Mouse (Mus musculus) limb, embryonic 10.5 days (tissue): Measurements from ENCODE around the gene Acot5. TPM values are rescaled to one million over a fixed set of nuclear protein-coding genes. Genes with fewer than 3 reads are reported as not detected.
"Not testable (repeated sequence)": the region's sequence is repeated elsewhere in the genome, so short reads cannot be mapped to it uniquely, and the experiment has no call there.

Experiments
- DNase-seq: peaks from one replicate; pipeline ENCODE4 v3.0.0-alpha.2; 2017; ENCODE audit warnings: low spot score
- H3K27ac ChIP-seq: fragments of 300-500 bp; sonication (generic); 2 replicates; pipeline ENCODE4 v1.5.1; 2016; ENCODE audit warnings: mild to moderate bottlenecking
- H3K27me3 ChIP-seq: fragments of 300-500 bp; sonication (generic); 2 replicates; pipeline ENCODE4 v1.6.1; 2016; ENCODE audit warnings: low read depth, mild to moderate bottlenecking; ENCODE audit not compliant: poor library complexity, severe bottlenecking
- H3K36me3 ChIP-seq: fragments of 300-500 bp; sonication (generic); 2 replicates; pipeline ENCODE4 v1.6.1; 2016; ENCODE audit warnings: mild to moderate bottlenecking, moderate library complexity
- H3K4me1 ChIP-seq: fragments of 300-500 bp; sonication (generic); 2 replicates; pipeline ENCODE4 v1.6.1; 2016
- H3K4me3 ChIP-seq: fragments of 300-500 bp; sonication (generic); 2 replicates; pipeline ENCODE4 v1.5.1; 2016; ENCODE audit warnings: mild to moderate bottlenecking, moderate library complexity
- H3K9me3 ChIP-seq: fragments of 300-500 bp; sonication (generic); replicated peaks from 2 replicates; pipeline ENCODE4 v1.6.1; 2016; ENCODE audit warnings: mild to moderate bottlenecking
- WGBS: fragments of 180-500 bp; shearing (Covaris S2); methylation state at CpG from one replicate; pipeline ENCODE4 v1.1.7; 2016; 5-methylcytosine and 5-hydroxymethylcytosine counted together
- polyA plus RNA-seq: library from polyadenylated mRNA; unstranded; fragments of >200 nt; fragmentation: Nextera tagmentation; extraction: Ambion mirVana; gene quantifications from 2 replicates; pipeline ENCODE4 v1.2.1, GENCODE M21; 2016

The Acot5 gene
- polyA plus RNA-seq, 1 experiment from 2014 or later: not detected

DNA sequence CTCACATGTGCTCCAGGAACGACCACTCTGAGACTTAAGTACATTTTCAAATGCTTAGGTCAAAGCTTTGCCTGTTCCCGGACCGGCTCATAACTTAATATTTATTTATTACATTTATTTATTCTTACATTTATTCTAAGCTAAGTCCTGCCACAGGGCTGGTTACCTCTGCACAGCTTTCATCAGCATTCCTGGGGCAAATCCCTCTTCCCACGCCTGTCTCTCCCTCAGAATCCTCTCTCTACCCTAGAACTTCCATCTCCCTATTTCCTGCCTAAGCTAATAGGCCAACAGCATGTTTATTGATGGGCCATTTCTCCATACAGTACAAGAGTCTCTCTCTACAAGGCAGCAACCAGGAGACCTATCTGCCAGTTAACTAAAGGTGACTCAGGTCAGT is 1.4 kb upstream of the Acot5 start:
- no peak for DNase-seq
- no peak overlapping the region for H3K4me3 ChIP-seq
- WGBS: 80% methylated on average over 4 of the region's 4 CpGs
- peaks cover 53% of the 10 kb centered on the region for H3K27me3 ChIP-seq
- peaks cover 3% of the 10 kb centered on the region; the same call in 1 of the 2 replicates for H3K4me1 ChIP-seq
- H3K36me3 ChIP-seq: no peaks in the 10 kb centered on the region
- no peaks in the 10 kb centered on the region for H3K9me3 ChIP-seq
- no peak overlapping the region for H3K27ac ChIP-seq

DNA sequence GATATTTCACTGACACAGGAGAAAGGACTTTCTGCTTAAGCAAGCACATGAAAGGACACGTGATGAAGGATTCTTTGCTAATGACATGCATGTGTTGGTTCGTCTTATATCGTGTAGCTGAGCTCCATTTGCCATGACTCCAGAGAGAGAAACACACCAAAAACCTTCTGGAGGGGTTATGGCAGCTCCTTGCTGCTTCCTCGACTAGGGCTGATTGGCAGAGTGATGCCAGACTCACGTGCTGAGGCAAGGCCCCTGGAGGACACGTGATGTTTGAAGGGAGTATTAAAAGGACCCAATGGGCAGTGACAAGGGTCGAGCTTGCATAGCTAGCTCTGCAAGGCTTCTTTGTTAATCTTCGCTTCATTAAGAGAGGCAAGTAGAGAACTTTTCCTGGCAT is 829 bp upstream of the Acot5 start:
- peaks cover 53% of the 10 kb centered on the region for H3K27me3 ChIP-seq
- no peak overlapping the region for H3K4me3 ChIP-seq
- 71% methylated on average over 8 of the region's 8 CpGs for WGBS

DNA sequence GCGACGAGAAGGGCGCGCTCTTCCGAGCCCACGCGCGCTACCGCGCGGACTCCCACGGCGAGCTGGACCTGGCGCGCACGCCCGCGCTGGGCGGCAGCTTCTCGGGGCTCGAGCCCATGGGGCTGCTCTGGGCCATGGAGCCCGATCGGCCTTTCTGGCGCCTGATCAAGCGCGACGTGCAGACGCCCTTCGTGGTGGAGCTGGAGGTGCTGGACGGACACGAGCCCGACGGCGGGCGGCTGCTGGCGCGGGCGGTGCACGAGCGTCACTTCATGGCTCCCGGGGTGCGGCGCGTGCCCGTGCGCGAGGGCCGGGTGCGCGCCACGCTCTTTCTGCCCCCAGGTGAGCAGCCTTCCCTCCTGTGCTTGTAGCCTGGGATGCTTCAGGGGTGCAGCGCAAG is 457 bp downstream of the Acot5 start:
- not testable (repeated sequence) for H3K4me1 ChIP-seq, H3K9me3 ChIP-seq, H3K36me3 ChIP-seq, H3K27ac ChIP-seq
- peaks cover 53% of the 10 kb centered on the region for H3K27me3 ChIP-seq
- peak overlapping the region; percentile 47 for H3K4me3 ChIP-seq
- WGBS: 2% methylated on average over 49 of the region's 52 CpGs
- peak; percentile 42 for DNase-seq

More for the DNA sequence above, 829 bp upstream of the Acot5 start:
- H3K36me3 ChIP-seq: no peaks in the 10 kb centered on the region
- DNase-seq: peak; percentile 30
- H3K9me3 ChIP-seq: no peaks in the 10 kb centered on the region
- no peak overlapping the region for H3K27ac ChIP-seq
- peaks cover 3% of the 10 kb centered on the region; the same call in 1 of the 2 replicates for H3K4me1 ChIP-seq

DNA sequence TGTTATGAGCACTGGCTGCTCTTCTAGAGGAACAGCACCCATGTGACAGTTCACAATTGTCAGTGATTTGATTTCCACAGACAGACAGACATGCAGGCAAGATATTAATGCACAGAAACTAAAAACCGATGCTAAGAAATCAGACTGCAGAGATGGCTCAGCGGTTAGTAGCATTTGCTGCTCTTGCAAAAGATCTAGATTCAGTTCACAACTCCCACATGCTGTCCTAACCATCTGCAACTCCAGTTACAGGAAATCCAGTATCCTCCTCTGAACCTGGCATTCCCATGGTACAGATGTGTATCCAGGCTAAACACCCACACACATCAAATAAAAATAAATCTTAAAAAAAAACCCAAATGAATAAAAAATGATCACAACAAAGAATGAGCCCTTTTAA is 2.6 kb downstream of the Acot5 start:
- H3K27me3 ChIP-seq: peaks cover 50% of the 10 kb centered on the region
- no peak overlapping the region for H3K27ac ChIP-seq
- DNase-seq: no peak
- H3K4me3 ChIP-seq: no peak overlapping the region
- H3K4me1 ChIP-seq: peaks cover 3% of the 10 kb centered on the region; the same call in 1 of the 2 replicates
- H3K9me3 ChIP-seq: no peaks in the 10 kb centered on the region
- WGBS: 90% methylated on average over 2 of the region's 2 CpGs
- H3K36me3 ChIP-seq: no peaks in the 10 kb centered on the region

DNA sequence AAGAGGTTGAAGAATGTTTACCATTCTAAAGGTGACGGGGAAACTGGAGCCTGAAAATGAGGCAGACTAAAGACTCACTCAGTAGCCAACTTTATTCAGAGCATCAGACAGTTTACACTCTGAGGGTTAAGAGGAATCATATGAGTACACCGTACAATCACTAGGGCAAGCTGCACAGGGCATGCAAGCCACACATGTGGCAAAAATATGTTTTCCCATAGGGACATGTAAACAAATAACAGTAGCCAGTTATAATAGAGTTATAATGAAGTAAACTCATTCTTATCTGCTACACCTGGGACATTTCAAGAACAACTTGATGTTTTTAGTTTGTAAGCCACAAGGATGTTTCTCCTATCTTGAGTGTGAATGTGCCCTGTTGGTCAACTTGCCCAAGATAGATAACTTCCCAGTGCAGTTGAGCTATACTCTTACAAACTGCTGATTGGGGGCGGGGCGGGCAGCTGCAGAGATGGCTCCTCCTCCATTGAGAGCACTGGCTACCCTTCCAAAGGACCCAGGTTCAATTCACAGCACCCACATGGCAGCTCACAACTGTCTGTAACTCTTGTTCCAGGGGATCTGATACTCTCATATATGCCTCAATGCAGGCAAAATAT is 8.4 kb downstream of the Acot5 start:
- WGBS: 90% methylated on average over 4 of the region's 4 CpGs
- H3K27ac ChIP-seq: no peak overlapping the region
- DNase-seq: no peak
- H3K4me1 ChIP-seq: no peaks in the 10 kb centered on the region
- no peaks in the 10 kb centered on the region for H3K9me3 ChIP-seq
- H3K36me3 ChIP-seq: no peaks in the 10 kb centered on the region
- no peak overlapping the region for H3K4me3 ChIP-seq
- no peaks in the 10 kb centered on the region for H3K27me3 ChIP-seq

DNA sequence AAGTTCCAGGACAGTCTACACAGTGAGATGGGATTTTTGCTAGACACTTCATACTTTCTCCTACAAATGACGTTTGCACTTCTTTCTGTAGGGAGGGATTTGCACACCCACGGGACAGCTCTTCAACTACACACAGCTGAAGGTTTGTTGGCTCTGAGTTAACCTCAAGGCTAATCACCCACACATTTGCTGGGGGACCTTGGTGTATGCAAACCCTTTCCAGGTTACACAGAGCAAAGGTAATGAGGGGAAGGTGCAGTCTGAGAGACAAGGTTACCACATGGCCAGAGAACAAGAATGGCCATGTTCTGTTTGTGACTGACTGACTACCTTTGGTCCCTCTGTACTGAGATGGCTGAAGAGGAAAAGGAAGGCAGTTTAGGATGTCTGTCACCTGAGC is 14.7 kb downstream of the Acot5 start:
- Histone ChIP-seq H3K9me3 (no peaks in the 10 kb centered on the region), H3K36me3 (no peaks in the 10 kb centered on the region), H3K4me3 (no peak overlapping the region), H3K4me1 (no peaks in the 10 kb centered on the region), H3K27me3 (no peaks in the 10 kb centered on the region), H3K27ac (no peak overlapping the region)
- DNase-seq: no peak
- 85% methylated on average over 2 of the region's 2 CpGs for WGBS

DNA sequence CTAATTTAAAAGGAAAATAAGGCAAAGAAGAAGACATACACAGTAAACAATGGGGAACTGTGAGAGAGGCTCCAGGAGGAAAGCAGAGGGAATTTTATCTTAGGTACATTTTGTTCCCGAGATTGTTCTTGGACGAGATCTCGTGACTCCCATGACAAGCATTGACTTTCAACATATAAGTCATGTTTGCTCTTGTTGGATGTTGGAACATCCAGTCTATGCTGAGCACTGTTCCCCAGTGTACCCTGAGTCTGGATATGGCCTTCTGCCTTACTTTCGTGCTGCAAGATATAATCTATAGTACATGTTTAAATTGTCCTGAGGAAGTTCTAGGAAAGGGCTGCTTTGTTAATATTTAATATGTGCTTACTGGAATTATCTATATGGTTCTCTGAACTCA is 15.5 kb downstream of the Acot5 start:
- DNase-seq: no peak
- no peaks in the 10 kb centered on the region for H3K4me1 ChIP-seq
- H3K36me3 ChIP-seq: no peaks in the 10 kb centered on the region
- no peaks in the 10 kb centered on the region for H3K27me3 ChIP-seq
- WGBS: 91% methylated on average over 4 of the region's 4 CpGs
- 0 out of 2 replicates have a peak, but pooled peaks cover 2% of the 10 kb centered on the region for H3K9me3 ChIP-seq
- no peak overlapping the region for H3K4me3 ChIP-seq
- H3K27ac ChIP-seq: no peak overlapping the region

DNA sequence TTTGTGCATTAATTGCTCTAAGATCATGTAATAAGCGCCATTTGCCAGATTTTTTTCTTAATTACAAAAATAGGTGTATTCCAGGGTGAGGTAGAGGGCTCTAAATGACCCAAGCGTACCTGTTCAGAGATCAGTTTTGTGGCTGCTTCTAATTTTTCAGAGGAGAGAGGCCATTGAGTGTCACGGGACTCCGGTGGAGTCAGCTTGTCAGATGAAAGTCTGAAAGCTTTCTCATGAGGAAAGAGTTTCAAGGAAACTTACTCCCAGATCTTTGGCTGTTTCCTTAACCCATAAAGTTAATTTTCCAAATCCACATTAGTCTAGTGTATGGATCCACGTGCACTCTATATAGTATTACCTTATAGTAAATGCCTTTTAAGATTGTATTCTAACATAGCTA is 25.5 kb downstream of the Acot5 start:
- H3K27ac ChIP-seq, H3K4me1 ChIP-seq, H3K9me3 ChIP-seq, H3K4me3 ChIP-seq, H3K36me3 ChIP-seq, H3K27me3 ChIP-seq, DNase-seq: not testable (repeated sequence)
- 91% methylated on average over 5 of the region's 5 CpGs for WGBS

DNA sequence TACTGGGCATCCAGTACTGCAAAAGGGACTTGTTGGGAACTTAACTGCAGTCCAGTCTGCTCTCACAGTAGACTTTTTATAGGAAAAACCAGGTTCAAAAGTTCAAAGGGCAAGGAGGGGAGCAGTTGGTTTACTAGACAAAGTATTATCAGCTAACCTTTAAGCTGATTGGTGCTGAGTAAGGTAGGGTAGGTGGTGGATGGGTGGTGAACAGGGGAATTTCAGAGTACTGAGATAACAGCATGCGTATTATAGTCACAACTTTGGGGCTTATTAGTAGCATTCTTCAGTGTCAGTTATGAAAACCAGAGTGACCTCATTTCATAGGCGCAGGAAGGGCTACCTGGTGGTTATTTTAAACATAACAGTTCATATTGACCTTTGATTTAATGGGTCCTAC is 30.5 kb downstream of the Acot5 start:
- H3K27ac ChIP-seq: no peak overlapping the region
- H3K4me1 ChIP-seq: no peaks in the 10 kb centered on the region
- WGBS: 96% methylated on average over 2 of the region's 2 CpGs
- 0 out of 2 replicates have a peak, but pooled peaks cover 6% of the 10 kb centered on the region for H3K27me3 ChIP-seq
- H3K36me3 ChIP-seq: no peaks in the 10 kb centered on the region
- no peaks in the 10 kb centered on the region for H3K9me3 ChIP-seq
- DNase-seq: no peak
- no peak overlapping the region for H3K4me3 ChIP-seq

DNA sequence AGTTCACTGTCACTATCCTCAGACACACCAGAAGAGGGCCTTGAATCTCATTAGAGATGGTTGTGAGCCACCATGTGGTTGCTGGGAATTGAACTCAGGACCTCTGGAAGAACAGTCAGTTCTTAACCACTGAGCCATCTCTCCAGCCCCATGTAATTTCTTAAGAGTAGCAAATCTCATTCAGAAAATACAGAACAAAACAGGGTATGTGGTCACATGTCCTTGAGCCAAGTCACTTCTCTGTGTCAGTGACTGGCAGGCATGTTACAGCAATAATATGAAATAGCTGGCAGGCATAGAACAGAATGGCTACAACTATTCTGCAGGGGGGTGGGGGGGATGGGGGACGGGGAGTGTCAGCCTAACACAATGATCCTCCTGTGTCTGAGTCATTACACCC is 30.9 kb downstream of the Acot5 start:
- no peak for DNase-seq
- peak overlapping the region; percentile 61; the same call in 1 of the 2 replicates for H3K4me3 ChIP-seq
- no peaks in the 10 kb centered on the region for H3K9me3 ChIP-seq
- no peaks in the 10 kb centered on the region for H3K36me3 ChIP-seq
- no peaks in the 10 kb centered on the region for H3K4me1 ChIP-seq
- 63% methylated on average over 1 of the region's 1 CpGs for WGBS
- no peak overlapping the region for H3K27ac ChIP-seq
- 0 out of 2 replicates have a peak, but pooled peaks cover 6% of the 10 kb centered on the region for H3K27me3 ChIP-seq

DNA sequence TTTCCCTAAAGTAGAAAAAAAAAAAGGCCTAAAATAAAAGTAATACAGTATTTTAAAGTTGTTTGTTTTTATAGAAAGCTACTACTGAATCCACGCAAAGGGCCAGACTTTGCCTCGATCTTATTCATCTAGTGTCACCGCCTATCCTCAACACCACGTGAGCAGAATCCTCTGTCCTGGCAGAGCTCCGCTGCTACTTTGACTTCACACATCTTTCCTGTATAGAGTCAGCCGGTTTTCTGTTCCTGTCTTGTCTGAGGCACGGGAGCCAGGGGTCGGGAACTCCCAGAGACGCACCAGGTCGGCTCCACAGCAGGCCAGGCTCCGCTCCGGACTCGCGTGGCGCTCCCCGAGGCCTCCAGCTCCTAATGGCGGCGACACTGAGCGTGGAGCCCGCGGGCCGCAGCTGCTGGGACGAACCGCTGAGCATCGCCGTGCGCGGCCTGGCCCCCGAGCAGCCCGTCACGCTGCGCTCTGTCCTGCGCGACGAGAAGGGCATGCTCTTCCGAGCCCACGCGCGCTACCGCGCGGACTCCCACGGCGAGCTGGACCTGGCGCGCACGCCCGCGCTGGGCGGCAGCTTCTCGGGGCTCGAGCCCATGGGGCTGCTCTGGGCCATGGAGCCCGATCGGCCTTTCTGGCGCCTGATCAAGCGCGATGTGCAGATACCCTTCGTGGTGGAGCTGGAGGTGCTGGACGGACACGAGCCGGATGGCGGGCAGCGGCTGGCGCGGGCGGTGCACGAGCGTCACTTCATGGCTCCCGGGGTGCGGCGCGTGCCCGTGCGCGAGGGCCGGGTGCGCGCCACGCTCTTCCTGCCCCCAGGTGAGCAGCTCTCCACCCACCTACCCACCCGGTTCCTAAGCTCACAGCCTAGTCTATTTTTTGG is 31.7 kb downstream of the Acot5 start, which contains the start of gene Acot6:
TSS of gene Acot6 (plus strand) at position 51 of the 889 bp plus-strand sequence.
- H3K4me1 ChIP-seq, H3K9me3 ChIP-seq, H3K36me3 ChIP-seq, H3K27me3 ChIP-seq: not testable (repeated sequence)
- H3K27ac ChIP-seq: peak within 1 kb of the TSS; percentile 79
- H3K4me3 ChIP-seq: peak within 1 kb of the TSS; percentile 61
- peak; percentile 68 for DNase-seq
- 1% methylated on average over 80 of the region's 80 CpGs for WGBS

DNA sequence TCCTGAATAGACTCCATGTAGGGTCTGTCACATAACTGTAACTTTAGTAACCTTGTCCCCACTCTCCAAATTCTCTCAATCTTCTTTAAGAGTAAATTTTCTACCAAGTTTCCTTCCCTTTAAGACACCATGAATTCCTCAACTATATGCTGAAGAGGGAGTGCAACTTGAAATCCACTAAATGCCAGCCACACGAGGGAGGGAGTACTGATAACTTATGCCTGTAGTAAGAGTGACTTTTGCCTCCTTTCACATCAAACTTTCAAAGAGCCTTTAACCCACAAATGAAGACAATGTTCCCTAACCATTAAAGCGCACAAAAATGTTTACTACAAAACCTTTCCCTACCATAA is 32.3 kb downstream of the Acot5 start:
- no peaks in the 10 kb centered on the region for H3K4me1 ChIP-seq
- H3K4me3 ChIP-seq: peak overlapping the region; percentile 61
- no peak overlapping the region for H3K27ac ChIP-seq
- DNase-seq: no peak
- no peaks in the 10 kb centered on the region for H3K9me3 ChIP-seq
- H3K27me3 ChIP-seq: 0 out of 2 replicates have a peak, but pooled peaks cover 6% of the 10 kb centered on the region
- H3K36me3 ChIP-seq: no peaks in the 10 kb centered on the region
- 56% methylated on average over 2 of the region's 2 CpGs for WGBS

DNA sequence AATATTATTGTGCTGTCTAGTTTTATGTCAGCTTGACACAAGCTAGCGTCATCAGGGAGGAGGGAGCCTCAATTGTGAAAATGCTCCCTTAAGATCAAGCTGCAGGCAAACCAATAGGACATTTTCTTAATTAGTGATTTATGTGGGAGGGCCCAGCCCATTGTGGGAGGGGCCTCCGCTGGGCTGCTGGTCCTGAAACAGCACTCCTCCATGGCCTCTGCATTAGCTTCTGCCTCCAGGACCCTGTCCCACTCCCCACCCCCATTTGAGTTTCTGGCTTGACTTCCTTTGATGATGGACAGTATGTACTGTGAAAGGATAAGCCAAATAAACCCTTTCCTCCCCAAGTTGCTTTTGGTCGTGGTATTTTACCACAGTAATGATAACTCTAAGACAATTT is 37.9 kb downstream of the Acot5 start:
- no peak overlapping the region for H3K27ac ChIP-seq
- 0 out of 2 replicates have a peak, but pooled peaks cover 2% of the 10 kb centered on the region for H3K27me3 ChIP-seq
- H3K4me1 ChIP-seq: no peaks in the 10 kb centered on the region
- DNase-seq: no peak
- 76% methylated on average over 3 of the region's 3 CpGs for WGBS
- H3K36me3 ChIP-seq: no peaks in the 10 kb centered on the region
- no peak overlapping the region for H3K4me3 ChIP-seq
- H3K9me3 ChIP-seq: no peaks in the 10 kb centered on the region
